Mouse (Mus musculus): ENCODE measurements around the gene 2010111I01Rik.

- TF ChIP-seq CTCF (IDR thresholded peaks at IDR 0.05; ENCODE audit: low read depth, low read length) (no peak), POLR2A (IDR thresholded peaks at IDR 0.05; ENCODE audit: borderline replicate concordance, low read depth, low read length) (no peak)
These were observed 307.4 kb downstream of the 2010111I01Rik start for GRCm38 (mm10) chr13:63272017-63272601.

All from bone marrow macrophage, adult 2 months (primary cell).